Mouse (Mus musculus) ES-Bruce4 (cell line): ENCODE data around the gene Gm10251.
"Not testable (repeated sequence)": the region's sequence is repeated elsewhere in the genome, so short reads cannot be mapped to it uniquely, and the experiment has no call there.

Experiments
- CTCF ChIP-seq: IDR thresholded peaks from one replicate; pipeline ENCODE4 v1.8.1; 2011; ENCODE audit warnings: low read depth, low read length
- EP300 ChIP-seq: IDR thresholded peaks from 2 replicates; pipeline ENCODE4 v1.6.1; 2011; ENCODE audit warnings: low read depth, low read length; ENCODE audit not compliant: insufficient read depth
- POLR2A ChIP-seq: IDR thresholded peaks from one replicate; pipeline ENCODE4 v1.8.1; 2011; ENCODE audit warnings: low read length; ENCODE audit not compliant: insufficient read depth

DNA sequence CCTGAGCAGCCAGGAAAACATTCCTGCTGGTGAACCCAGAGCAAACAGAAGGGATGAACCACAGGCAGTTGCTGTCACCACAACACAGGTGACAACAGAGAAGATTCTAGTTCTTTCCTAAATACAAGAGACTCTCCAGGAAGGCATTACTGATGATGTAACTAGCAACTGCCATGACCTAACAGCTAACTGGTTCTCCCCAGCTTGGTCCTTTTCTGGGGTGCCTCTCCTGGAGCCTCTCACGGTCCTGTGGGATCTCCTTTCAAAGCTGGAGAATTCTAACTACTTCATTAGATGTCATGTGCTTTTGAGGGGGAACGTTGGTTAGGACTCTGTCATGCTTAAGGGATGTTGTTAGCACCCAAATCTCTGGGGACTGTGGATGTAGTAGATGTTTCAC is 36.2 kb upstream of the Gm10251 start, which contains the start of gene Gm8050:
- not testable (repeated sequence) for TF ChIP-seq EP300, CTCF, POLR2A
